Mouse (Mus musculus): ENCODE measurements around the gene Adam11.
"Not testable (repeated sequence)": the region's sequence is repeated elsewhere in the genome, so short reads cannot be mapped to it uniquely, and the experiment has no call there.

The Adam11 gene

DNA sequence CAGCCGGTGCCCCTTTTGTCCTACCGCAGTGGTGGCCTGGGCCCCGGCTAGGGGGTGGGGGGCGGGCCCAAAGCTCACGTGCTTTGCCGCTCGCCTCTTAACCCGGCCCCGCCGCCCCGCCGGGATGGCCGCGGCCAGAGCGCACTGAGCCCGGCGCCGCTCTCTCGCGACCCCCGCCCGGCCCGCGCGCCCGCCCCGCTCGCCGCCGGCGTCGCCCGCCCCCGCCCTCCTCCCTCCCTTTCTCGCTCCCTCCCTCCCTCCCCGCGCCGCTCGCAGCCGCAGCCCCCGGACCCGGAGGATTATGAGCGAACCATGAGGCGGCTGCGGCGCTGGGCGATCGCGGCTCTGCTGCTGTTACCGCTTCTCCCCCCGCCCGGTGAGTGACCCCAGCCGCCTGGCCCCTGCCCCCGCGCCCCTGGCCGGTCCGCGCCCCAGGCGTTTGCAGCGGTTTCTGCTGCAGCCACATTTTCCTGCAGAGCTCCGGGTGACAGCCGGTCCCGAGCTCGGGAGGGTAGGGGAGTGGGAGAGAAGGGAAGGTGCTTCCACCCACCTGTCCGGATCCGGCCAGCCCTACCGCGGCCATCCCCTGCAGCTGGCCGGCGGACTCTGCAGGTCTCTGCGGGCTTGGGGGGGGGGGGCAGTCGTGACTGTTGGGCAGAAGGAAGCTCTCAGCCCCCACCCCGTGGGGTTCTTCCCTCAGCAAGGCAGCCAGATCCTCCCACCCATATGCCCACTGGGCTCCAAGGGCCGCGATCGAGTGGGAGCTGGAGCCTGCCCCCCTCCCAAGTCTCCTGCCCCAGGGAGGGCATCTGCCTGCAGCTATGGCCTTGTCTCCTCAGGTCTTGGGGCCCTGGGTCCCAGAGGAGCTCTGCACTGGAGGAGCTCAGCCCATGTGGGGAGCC lies at the start of gene Adam11:
TSS of gene Adam11 (plus strand) at position 131 of the 902 bp plus-strand sequence.
- in situ Hi-C loops (cut with MboI), result no loop called here

DNA sequence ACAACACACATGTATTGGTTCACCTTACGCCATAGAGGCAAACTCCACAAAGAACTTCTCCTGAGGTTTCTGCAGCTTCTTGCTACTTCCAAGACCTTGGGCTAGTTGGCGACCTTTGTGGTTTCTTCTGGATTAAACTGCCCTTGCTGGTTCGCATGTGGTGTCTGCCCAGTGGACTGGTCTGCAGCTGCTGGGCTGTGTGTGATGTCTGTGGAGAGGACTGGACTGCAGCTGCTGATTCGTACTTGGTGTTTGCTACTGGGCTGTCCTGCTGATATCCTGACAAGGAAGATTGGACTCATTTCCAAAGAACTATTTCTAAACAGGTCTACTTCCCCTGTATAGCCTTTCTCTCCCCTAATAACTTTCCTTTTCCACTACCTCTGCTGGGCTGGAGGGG lies 48.8 kb upstream of the Adam11 start:
- in situ Hi-C loops (cut with MboI), result no loop called here

DNA sequence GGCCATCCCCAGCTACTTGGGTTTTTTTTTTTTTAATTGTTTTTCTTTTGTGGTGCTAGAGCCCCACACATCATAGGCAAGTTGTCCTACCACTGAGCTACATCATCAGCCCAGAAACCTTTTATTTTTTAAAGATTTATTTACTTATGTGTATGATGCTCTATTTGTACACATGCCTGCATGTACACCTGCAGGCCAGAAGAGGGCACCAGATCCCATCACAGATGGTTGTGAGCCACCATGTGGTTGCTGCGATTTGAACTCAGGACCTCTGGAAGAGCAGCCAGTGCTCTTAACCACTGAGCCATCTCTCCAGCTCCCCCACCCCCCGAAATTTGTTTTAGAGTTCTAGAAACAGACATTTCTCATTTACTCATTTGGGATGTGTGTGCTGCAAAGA lies 46.7 kb upstream of the Adam11 start:
- in situ Hi-C loops (cut with MboI), result not testable (repeated sequence)

DNA sequence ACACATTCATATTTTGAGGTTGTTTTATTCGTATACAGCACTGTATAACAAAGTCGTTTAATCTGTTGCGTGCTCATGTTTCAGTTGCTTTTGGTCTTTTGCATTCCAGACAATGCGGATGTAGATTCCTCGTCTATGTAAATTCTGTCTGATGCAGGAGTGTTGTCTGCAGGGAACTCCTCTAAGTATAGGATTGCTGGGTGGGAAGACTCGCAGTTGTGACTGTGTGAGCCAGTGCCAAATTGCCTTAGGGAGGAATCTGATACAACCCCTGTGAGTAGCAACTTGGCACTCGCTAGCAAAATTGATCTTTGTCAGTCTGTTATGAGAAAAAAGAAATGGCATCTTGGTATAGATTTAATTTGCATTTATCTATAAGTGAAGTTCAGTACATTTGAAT lies 45.1 kb upstream of the Adam11 start:
- in situ Hi-C loops (cut with MboI), result no loop called here

DNA sequence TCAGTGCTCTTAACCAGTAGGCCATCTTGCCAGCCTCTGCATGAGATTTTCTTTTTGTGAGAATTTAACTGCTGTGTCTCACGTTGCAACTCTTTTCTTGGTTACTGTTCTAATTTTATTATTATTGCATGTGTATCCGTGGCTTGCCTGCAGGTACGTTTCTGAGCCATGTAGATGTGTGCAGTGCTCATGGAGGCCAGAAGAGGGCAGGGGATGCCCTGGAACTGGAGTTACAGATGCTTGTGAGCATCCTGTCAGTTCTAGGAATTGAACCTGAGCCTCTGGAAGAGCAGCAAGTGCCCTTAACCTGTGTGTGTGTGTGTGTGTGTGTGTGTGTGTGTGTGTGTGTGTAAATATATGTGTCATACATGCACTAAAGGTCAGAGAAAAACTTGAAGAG lies 35.7 kb upstream of the Adam11 start:
- in situ Hi-C loops (cut with MboI), result no loop called here

- in situ Hi-C loops (cut with MboI), result no loop called here
Observed at GRCm38 (mm10) chr11:102728614-102729013, 32.6 kb upstream of the Adam11 start.

DNA sequence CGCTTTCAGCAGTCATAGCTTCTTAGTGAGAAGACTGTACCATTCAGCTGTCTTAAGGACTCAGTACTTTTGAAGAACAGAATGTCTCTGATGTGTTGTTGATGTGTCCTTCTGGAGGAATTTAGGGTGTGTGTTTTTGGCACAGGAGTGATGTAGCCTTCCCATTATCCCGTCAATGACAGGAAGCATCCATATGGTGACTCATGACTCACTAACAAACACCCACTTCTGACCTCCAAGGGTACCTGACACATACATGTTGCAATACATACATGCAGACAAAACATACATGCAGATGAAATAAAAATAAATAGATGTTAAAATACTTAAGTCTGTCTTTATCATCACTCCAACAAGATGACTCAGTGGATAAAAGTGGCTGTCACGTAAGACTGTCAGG lies 31.4 kb upstream of the Adam11 start:
- in situ Hi-C loops (cut with MboI), result no loop called here

DNA sequence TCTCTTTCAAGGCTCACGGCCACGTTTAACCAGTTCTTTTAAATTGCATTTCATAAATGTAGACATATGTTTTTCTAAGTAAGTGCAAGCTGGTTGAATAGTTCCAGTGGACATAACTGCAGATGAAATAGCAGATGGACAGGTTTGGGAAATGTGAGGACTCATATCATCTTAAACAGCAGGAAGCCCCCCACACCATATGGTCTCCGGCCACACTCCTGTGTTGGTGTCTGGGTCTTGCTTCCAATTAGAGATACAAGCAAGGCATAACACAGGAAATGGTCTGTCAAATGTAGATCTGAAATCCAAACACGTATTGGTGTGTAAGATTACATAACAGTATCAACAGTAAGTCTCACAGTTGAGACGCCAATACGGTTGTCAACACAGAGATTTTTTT lies 29.9 kb upstream of the Adam11 start:
- in situ Hi-C loops (cut with MboI), result no loop called here

DNA sequence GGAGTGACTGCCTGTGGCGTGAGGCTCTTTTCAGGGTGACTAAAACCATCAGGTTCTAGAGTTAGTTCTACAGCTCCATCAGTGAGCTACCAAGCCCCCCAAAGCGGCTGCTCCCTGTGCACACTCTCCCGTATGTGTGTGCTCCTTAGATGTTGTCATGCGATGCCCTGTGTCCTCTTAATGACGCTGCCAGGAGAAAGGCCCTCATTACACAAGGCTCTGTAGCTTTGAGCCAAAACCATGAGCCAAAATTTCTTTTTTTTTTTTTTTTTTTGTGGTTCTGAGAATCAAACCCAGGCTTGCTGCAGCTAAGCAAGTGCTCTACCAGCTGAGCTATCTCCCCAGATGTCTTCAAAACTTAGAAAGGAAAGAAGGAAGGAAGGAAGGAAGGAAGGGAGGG lies 28.1 kb upstream of the Adam11 start:
- in situ Hi-C loops (cut with MboI), result no loop called here

GRCm38 (mm10) chr11:102734961-102735360 lies 26.3 kb upstream of the Adam11 start:
- in situ Hi-C loops (cut with MboI), result no loop called here

DNA sequence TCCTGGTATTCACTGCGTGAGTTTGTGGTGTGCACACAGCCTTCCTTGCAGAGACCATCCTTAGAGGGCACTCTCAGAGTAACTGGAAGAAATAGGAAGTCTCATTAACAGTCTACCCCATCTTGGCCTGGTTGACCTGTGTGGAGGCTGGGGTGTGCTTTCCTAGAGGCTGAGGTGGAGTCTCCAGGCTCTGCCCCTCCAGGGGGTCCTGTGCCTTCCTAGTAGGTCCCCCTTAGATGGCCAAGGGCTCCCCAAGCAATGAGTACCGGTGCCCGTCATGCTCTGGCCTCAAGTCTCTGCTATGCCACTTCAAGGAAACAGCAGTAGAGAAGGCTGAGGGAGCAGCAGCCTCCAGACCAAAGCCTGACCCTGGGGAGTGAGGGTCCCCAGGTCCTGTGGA lies 23.2 kb upstream of the Adam11 start:
- in situ Hi-C loops (cut with MboI), result no loop called here

- in situ Hi-C loops (cut with MboI), result no loop called here
Observed at GRCm38 (mm10) chr11:102739278-102739966, 21.8 kb upstream of the Adam11 start.

- in situ Hi-C loops (cut with MboI), result no loop called here
Observed at GRCm38 (mm10) chr11:102740634-102741033, 20.6 kb upstream of the Adam11 start.

DNA sequence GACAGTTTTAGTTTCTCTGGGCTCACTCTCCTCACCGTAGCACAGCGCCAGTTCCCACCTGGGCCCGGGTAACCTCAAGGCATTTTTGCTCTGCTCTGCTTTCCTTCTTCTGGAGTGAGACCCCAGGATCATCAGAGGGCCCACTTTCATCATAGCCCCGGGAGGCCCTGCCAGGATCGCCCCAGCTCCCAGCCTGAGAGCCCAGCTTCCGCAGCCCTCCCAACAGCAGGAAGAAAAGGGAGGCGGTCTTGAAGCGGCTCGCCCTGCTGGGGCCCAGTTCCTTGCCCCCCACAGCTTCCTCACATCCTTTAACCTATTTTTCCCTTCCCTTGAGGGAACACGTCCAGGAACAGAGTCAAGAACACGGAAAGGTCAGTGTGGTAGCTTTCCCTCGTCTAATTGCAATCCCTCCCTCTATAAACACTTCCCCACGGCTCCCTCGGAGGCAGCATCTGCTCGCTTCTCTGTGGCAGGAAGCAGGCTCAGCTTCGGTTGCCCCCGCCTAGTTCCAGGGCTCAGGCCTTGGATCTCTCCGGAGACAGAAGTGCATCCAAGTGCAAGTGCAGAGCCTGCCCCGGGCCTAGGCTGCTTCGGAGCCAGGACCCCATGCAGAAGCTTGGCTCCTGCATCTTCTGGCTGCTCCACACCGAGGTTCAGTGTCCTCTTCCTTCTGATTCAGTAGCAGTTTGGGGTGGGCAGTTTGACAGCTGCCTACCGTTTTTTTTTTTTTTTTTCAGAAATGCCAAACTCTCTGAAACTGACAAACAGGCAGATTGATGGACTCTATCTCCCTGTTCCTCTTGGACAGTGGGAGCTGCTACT lies 19.9 kb upstream of the Adam11 start:
- in situ Hi-C loops (cut with MboI), result no loop called here

DNA sequence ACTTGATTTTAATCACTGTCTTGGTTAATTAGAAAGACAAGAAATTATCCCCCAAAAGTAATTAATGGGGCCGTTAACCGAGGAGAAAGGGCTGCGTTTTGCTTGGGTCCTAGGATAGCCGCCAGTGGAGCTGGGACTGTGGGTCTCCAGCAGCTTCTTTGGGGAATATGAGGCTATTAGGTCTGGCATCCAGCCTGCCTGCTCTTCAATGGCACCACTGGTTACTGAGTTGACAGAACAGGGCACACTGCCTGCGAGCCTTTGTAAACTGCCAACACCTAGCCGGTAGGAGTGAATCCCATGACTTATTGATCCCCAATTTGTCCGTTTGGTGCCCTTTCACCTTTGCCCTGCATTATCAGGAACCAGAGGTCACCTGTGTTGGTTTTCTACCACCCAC lies 19.2 kb upstream of the Adam11 start:
- in situ Hi-C loops (cut with MboI), result no loop called here

- in situ Hi-C loops (cut with MboI), result no loop called here
Observed at GRCm38 (mm10) chr11:102742843-102743242, 18.4 kb upstream of the Adam11 start.

- in situ Hi-C loops (cut with MboI), result no loop called here
Observed at GRCm38 (mm10) chr11:102744746-102745145, 16.5 kb upstream of the Adam11 start.

DNA sequence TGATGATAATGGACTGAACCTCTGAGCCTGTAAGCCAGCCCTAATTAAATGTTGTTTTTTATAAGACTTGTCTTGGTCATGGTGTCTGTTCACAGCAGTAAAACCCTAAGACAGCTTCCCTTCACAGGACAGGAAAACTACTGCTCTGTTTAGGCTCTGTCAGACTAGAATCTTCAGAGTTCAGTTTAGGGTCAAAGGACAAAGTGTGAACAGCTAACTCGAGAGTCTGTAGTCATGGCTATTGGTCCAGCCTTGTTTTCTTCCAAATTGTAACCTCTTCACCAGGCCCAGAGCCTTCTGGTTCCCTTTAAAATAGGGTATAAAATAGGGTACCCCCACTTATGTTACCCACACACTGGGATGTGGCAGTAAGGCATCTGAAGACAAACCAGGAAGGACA lies 13.4 kb upstream of the Adam11 start:
- in situ Hi-C loops (cut with MboI), result no loop called here

GRCm38 (mm10) chr11:102748381-102748780 lies 12.9 kb upstream of the Adam11 start:
- in situ Hi-C loops (cut with MboI), result no loop called here

GRCm38 (mm10) chr11:102749712-102750111 lies 11.5 kb upstream of the Adam11 start:
- in situ Hi-C loops (cut with MboI), result no loop called here

DNA sequence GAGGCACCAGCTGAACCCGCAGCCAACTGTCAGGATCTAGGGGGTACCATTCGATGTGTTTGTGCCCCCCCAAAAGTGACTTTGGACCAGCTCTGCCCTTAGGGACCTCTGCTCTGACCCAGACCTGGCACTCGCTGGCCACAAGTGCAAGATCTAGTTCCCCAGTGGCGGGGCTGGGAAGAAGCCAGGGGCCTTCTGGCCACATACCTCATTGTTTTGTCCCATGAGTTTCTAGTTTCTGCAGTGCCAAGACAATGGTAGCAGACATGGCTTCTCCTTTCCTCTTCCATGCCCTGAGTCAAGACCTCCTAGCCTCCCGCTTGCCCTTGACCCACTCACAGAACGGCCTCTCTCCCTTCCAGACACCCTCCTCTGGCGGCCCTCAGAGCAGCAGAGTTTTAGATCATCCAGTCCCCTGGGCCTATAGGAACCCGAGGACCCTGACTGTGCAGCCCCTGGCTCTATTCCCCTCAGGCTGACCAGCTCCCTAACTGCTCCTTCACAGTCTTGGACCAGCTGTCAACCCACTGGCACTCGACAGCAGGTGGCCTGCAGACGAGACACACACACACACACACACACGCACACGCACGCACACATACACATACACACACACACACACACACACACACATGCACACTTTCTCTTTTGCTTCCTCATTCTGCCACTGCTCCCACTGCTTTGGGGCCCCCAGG lies 8.2 kb upstream of the Adam11 start:
- in situ Hi-C loops (cut with MboI), result no loop called here
